Mouse (Mus musculus) midbrain, embryonic 14.5 days (tissue): ENCODE results near the gene Ifnar1. TPM values are rescaled to one million over a fixed set of nuclear protein-coding genes. Genes with fewer than 3 reads are reported as not detected.

Experiments
- ATAC-seq: fragments of 200-750 bp; cut with Nextera tagmentation; 2 replicates; pipeline ENCODE4 v1.8.0; 2017; ENCODE audit warnings: moderate number of reproducible peaks, moderate library complexity; ENCODE audit not compliant: low FRiP score, low TSS enrichment
- DNase-seq: peaks from one replicate; pipeline ENCODE4 v3.0.0-alpha.2; 2015
- H3K27ac ChIP-seq: fragments of 300-500 bp; sonication (generic); replicated peaks from 2 replicates; pipeline ENCODE4 v1.5.1; 2014; ENCODE audit warnings: mild to moderate bottlenecking, low read depth, low read length, moderate library complexity
- H3K27me3 ChIP-seq: fragments of 300-500 bp; sonication (generic); 2 replicates; pipeline ENCODE4 v1.6.1; 2014; ENCODE audit warnings: low read length, control low read depth, mixed read lengths; ENCODE audit not compliant: control insufficient read depth, insufficient read depth
- H3K36me3 ChIP-seq: fragments of 300-500 bp; sonication (generic); 2 replicates; pipeline ENCODE4 v1.6.1; 2014; ENCODE audit warnings: low read length, control low read depth; ENCODE audit not compliant: control insufficient read depth, insufficient read depth
- H3K4me1 ChIP-seq: fragments of 300-500 bp; sonication (generic); 2 replicates; pipeline ENCODE4 v1.6.1; 2014; ENCODE audit warnings: mild to moderate bottlenecking, antibody characterized with exemption, low read length, control low read depth; ENCODE audit not compliant: control insufficient read depth, insufficient read depth
- H3K4me2 ChIP-seq: fragments of 300-500 bp; sonication (generic); 2 replicates; pipeline ENCODE4 v1.6.1; 2014; ENCODE audit warnings: mild to moderate bottlenecking, low read length, moderate library complexity
- H3K4me3 ChIP-seq: fragments of 300-500 bp; sonication (generic); replicated peaks from 2 replicates; pipeline ENCODE4 v1.5.1; 2014; ENCODE audit warnings: low read depth, low read length
- H3K9ac ChIP-seq: fragments of 300-500 bp; sonication (generic); replicated peaks from 2 replicates; pipeline ENCODE4 v1.6.1; 2014; ENCODE audit warnings: mild to moderate bottlenecking, low read length, moderate library complexity
- H3K9me3 ChIP-seq: fragments of 300-500 bp; sonication (generic); 2 replicates; pipeline ENCODE4 v1.6.1; 2016; ENCODE audit warnings: low read length, control low read depth, mixed read lengths; ENCODE audit not compliant: control insufficient read depth
- WGBS: fragments of 180-500 bp; shearing (Covaris S2); extraction: QIAGEN DNeasy Blood & Tissue Kit; methylation state at CpG from one replicate; pipeline ENCODE4 v1.1.7; 2014; 5-methylcytosine and 5-hydroxymethylcytosine counted together
- microRNA-seq: library from miRNA; unstranded; fragments of <30 nt; microRNA quantifications from one replicate; pipeline ENCODE4, GENCODE M21; 2016
- polyA plus RNA-seq: library from polyadenylated mRNA; unstranded; fragments of >200 nt; fragmentation: Nextera tagmentation; extraction: Ambion mirVana; gene quantifications from 2 replicates; pipeline ENCODE4 v1.2.1, GENCODE M21; 2014

The Ifnar1 gene
- polyA plus RNA-seq, 1 experiment from 2014 or later: 56.1 TPM

DNA sequence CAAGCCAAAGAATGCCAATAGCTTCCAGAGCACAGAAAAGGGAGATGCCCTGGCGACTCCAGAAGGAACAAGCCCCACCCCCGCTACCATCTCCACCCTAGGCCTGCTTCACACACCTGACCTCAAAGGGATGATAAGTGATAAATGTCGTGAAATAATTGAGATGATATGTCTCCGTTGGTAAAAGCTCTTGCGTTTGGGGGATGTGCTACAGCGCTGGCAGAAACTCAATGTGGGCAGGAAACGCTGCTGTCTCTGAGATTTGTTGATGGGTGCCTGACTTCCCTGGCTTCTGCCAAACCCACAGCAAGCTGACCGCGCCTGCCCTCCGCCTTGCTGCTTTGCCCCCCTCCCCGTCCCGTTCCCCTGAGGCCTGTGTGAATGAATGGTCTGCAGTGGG, 68.6 kb downstream of the Ifnar1 start:
- Histone ChIP-seq H3K27me3 (no peaks in the 10 kb centered on the region), H3K36me3 (0 out of 2 replicates have a peak, but pooled peaks cover 14% of the 10 kb centered on the region), H3K9me3 (no peaks in the 10 kb centered on the region), H3K9ac (no peak overlapping the region), H3K4me2 (no peak overlapping the region), H3K4me1 (peaks cover 9% of the 10 kb centered on the region; the same call in 1 of the 2 replicates), H3K27ac (no peak overlapping the region), H3K4me3 (no peak overlapping the region)
- DNase-seq (no peak), ATAC-seq (no peak)
- WGBS: 65% methylated on average over 12 of the region's 12 CpGs

DNA sequence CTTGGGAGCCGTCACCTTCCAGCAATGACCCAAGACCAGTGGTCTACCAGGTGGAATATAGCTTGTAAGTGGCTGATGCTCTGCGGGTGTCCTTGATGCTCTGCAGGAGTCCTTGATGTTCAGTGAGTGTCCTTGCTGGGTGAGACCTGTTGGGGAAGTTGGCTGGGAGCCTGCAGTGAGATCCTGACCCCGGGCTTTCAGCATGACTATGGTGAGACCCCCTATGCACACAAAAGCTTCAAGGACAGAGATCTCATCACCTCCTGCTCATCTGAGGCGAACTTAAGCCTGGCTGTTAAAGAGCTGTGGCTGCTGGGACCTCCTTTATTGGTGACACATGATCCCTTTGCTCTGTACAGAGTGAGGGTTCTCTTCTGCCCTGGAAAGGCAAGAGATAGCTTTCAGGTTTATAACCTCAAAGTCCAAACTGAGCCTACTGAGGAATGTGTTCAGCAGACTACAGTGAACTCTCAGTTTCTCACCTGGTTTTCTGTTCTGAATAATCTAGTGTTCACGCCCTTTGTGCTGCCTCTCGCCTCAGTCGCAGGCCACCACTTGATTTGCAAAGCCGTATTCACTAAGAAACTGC, 70.1 kb downstream of the Ifnar1 start:
- Histone ChIP-seq H3K9me3 (no peaks in the 10 kb centered on the region), H3K27me3 (no peaks in the 10 kb centered on the region), H3K36me3 (peaks cover 26% of the 10 kb centered on the region; the same call in 1 of the 2 replicates), H3K4me3 (no peak overlapping the region), H3K9ac (no peak overlapping the region), H3K4me2 (no peak overlapping the region), H3K27ac (no peak overlapping the region), H3K4me1 (peaks cover 4% of the 10 kb centered on the region; the same call in 1 of the 2 replicates)
- WGBS: 86% methylated on average over 8 of the region's 8 CpGs
- DNase-seq (no peak), ATAC-seq (no peak)

DNA sequence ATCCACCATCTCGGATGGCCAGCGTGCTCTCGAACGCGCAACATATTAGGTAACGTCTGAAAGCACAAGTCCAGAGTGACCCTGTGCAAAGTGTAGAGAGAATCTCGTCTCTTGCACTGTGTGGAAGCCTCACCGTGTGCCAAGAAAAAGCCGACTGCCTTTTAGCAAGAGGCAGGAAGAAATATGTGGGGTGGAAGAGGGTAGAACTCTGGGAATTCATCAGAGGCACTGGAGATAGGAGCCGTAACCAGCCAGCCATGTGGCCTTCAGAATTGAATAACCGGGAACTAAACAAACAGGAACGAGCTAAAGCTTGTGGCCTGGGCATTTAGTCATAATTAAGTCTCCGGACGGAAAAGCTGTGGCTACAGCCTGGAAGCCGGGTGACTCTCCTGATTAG, 71.6 kb downstream of the Ifnar1 start:
- Histone ChIP-seq H3K27me3 (no peaks in the 10 kb centered on the region), H3K4me2 (no peak overlapping the region), H3K36me3 (peaks cover 36% of the 10 kb centered on the region), H3K9ac (no peak overlapping the region), H3K27ac (no peak overlapping the region), H3K4me1 (peaks cover 4% of the 10 kb centered on the region; the same call in 1 of the 2 replicates), H3K4me3 (no peak overlapping the region), H3K9me3 (no peaks in the 10 kb centered on the region)
- ATAC-seq (no peak), DNase-seq (no peak)
- 84% methylated on average over 15 of the region's 15 CpGs for WGBS

Small RNA genes within 50 kb of the gene (microRNA-seq; reads per million reads assigned to microRNA genes)
- not detected for gene Mir6367

Other genes starting within 250 kb of the Ifnar1 start
- 43.7 and 57.0 TPM in 2 replicates for gene Olig1, start 215.5 kb upstream of the Ifnar1 start, polyA plus RNA-seq
- 29.0 and 32.2 TPM in 2 replicates for gene Ifnar2, start 112.5 kb upstream of the Ifnar1 start, polyA plus RNA-seq
- gene Gm21970, start 93.5 kb upstream of the Ifnar1 start, polyA plus RNA-seq: not detected in 2 replicates
- gene Il10rb, start 79.1 kb upstream of the Ifnar1 start, polyA plus RNA-seq: 5.4 and 9.3 TPM in 2 replicates
- 90.2 and 94.2 TPM in 2 replicates for gene Ifngr2, start 61.8 kb downstream of the Ifnar1 start, polyA plus RNA-seq
- gene Tmem50b, start 112.6 kb downstream of the Ifnar1 start, polyA plus RNA-seq: 72.3 and 77.8 TPM in 2 replicates
- 6.3 and 8.7 TPM in 2 replicates for gene Dnajc28, start 133.8 kb downstream of the Ifnar1 start, polyA plus RNA-seq
- gene Gart, start 161.7 kb downstream of the Ifnar1 start, polyA plus RNA-seq: 42.8 and 64.2 TPM in 2 replicates
- gene Son, start 162.3 kb downstream of the Ifnar1 start, polyA plus RNA-seq: 172 and 175 TPM in 2 replicates
- 22.2 and 24.7 TPM in 2 replicates for gene Donson, start 203.5 kb downstream of the Ifnar1 start, polyA plus RNA-seq
- gene Cryzl1, start 243.7 kb downstream of the Ifnar1 start, polyA plus RNA-seq: 113 and 135 TPM in 2 replicates
- 57.8 and 67.5 TPM in 2 replicates for gene Itsn1, start 244.0 kb downstream of the Ifnar1 start, polyA plus RNA-seq